Mouse (Mus musculus) embryonic fibroblast, embryonic 13.5 days (primary cell): ENCODE data around the gene Plac8.

ENCODE experiments used
- CTCF ChIP-seq: IDR thresholded peaks from 2 replicates; pipeline ENCODE4 v1.5.1; 2011; ENCODE audit warnings: mild to moderate bottlenecking, control low read depth, low read length, moderate library complexity, borderline replicate concordance; ENCODE audit not compliant: insufficient read depth
- POLR2A ChIP-seq: IDR thresholded peaks from 2 replicates; pipeline ENCODE4 v1.6.1; 2011; ENCODE audit warnings: low read depth, mild to moderate bottlenecking, control low read depth, low read length, moderate library complexity

DNA sequence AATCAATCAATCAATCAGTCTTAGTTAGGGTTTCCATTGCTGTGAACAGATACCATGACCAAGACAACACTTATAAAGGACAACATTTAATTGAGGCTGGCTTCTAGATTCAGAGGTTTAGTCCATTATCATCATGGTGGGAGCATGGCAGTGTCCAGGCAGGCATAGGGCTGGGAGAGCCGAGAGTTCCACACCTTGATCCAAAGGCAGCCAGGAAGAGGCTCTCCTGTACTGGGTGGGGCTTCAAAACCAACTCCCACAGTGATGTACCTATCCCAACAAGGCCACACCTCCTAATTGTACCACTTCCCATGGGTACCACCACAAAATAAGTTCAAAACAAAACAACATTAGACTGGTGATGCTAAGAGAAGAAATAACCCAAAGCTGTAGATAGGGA is 21.9 kb downstream of the Plac8 start:
- TF ChIP-seq CTCF = no peak
- TF ChIP-seq POLR2A = no peak
